Mouse (Mus musculus) E14TG2a.4 (cell line): ENCODE data around the gene Pcdh11x.

Experiments used
- CTCF ChIP-seq: conservative IDR thresholded peaks from 2 replicates; pipeline ENCODE4 v1.5.1; 2014; ENCODE audit warnings: low read length
- NANOG ChIP-seq: IDR thresholded peaks from 2 replicates; pipeline ENCODE4 v1.6.1; 2014; ENCODE audit warnings: borderline replicate concordance, low read length, mixed read lengths
- POU5F1 ChIP-seq: IDR thresholded peaks from 2 replicates; pipeline ENCODE4 v1.6.1; 2014; ENCODE audit warnings: low read length, borderline replicate concordance

GRCm38 (mm10) chrX:120260089-120260488 is 30.0 kb upstream of the Pcdh11x start:
- TF ChIP-seq CTCF (no peak), POU5F1 (no peak), NANOG (no peak)
